Mouse (Mus musculus): ENCODE results near the gene Gm3543.
"Not testable (repeated sequence)": the region's sequence is repeated elsewhere in the genome, so short reads cannot be mapped to it uniquely, and the experiment has no call there.

The Gm3543 gene

DNA sequence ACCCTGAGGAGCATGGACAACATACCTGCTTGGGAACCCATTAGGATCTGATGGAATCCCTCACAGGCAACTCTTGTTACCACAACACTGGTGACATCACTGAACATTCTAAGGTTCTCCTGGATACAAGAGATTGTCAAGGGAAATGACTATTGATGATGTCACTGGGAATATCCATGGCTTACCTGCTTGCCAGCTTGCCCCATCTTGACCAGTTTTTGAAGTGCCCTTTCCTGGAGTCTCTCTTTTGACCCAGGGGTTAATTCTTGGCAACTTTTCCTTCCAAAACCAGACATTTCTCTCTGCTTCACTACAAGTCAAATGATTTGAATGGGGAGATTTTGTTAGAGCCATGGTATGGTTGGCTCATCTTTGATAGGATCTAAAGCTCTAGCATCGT, at the start of gene Gm3543:
Gene Gm3543 (minus strand): TSS at position 101 of the 400 bp plus-strand sequence.
- not testable (repeated sequence) for DNase-seq

GRCm38 (mm10) chr14:41968596-41968995, 14.5 kb downstream of the Gm3543 start:
- DNase-seq: not testable (repeated sequence)

DNA sequence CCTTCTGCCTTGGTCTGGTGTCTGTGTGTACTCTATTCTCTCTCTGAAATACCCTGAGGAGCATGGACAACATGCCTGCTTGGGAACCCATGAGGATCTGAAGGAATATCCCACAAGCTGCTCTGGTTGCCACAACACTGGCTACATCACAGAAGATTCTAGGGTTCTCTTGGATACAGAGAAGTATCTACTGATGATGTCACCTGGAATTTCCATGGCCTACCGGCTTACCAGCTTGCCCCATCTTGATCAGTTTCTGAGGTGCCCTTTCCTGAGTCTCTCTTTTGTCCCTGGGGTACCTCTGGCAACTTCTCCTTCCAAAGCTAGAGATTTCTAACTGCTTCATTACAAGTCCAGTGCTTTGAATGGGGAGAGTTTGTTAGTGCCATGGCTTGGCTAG, 15.3 kb downstream of the Gm3543 start, which contains the start of gene Gm6401:
Gene Gm6401 (minus strand): TSS at position 101 of the 400 bp plus-strand sequence.
- DNase-seq: not testable (repeated sequence)

DNA sequence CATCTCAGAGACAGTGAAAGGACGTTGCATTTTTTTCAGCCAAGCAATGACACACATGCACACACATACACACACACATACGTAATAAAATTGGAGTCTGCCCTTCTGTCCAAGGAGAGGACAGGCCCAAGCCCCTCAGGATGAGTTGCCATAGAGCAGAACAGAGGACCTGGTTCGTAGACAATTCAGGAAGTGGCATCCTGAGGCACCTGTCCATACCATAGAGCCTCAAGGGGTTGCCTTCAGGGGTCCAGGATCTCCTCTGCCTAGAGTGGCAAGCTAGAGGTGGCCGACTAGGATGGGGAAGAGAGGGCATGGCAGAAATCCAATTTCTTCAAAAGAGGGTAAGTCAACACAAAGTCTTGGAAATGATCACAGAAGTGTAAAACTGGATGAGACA, 19.0 kb downstream of the Gm3543 start:
- not testable (repeated sequence) for DNase-seq

DNA sequence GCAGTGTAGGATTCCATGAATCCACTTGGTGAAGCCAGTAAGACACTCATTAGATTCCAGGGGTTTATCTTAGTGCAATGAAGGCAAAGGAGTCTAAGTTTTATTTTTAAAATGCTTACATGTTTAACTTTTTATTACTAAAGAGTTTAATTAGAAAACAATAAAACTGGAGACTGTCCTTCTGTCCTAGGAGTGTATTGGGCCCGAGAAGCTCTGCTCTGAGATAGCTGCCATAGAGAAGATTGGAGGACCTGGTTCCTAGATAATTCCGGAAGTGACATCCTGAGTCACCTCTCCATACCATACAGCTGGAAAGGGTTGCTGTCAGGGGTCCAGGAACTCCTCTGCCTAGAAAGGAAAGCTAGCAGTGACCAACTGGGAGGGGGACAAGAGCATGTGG, 39.4 kb downstream of the Gm3543 start, which contains the start of gene 1700024B05Rik:
Gene 1700024B05Rik (plus strand): TSS at position 301 of the 400 bp plus-strand sequence.
- not testable (repeated sequence) for DNase-seq
